Mouse (Mus musculus) hindbrain, embryonic 15.5 days (tissue): ENCODE measurements around the gene Atxn2l. TPM values are rescaled to one million over a fixed set of nuclear protein-coding genes. Genes with fewer than 3 reads are reported as not detected.

Source experiments
- ATAC-seq: fragments of 200-750 bp; cut with Nextera tagmentation; 2 replicates; pipeline ENCODE4 v1.8.0; 2017; ENCODE audit warnings: low read depth, moderate number of reproducible peaks, moderate TSS enrichment; ENCODE audit not compliant: low FRiP score
- H3K27ac ChIP-seq: fragments of 300-500 bp; sonication (generic); replicated peaks from 2 replicates; pipeline ENCODE4 v1.5.1; 2015; ENCODE audit warnings: mild to moderate bottlenecking, inconsistent platforms
- H3K27me3 ChIP-seq: fragments of 300-500 bp; sonication (generic); 2 replicates; pipeline ENCODE4 v1.6.1; 2015; ENCODE audit warnings: control low read depth, inconsistent platforms
- H3K36me3 ChIP-seq: fragments of 300-500 bp; sonication (generic); 2 replicates; pipeline ENCODE4 v1.6.1; 2015; ENCODE audit warnings: control low read depth, inconsistent platforms
- H3K4me1 ChIP-seq: fragments of 300-500 bp; sonication (generic); replicated peaks from 2 replicates; pipeline ENCODE4 v1.6.1; 2015; ENCODE audit warnings: control low read depth, inconsistent platforms
- H3K4me2 ChIP-seq: fragments of 300-500 bp; sonication (generic); 2 replicates; pipeline ENCODE4 v1.6.1; 2015; ENCODE audit warnings: moderate library complexity, mild to moderate bottlenecking, inconsistent platforms
- H3K4me3 ChIP-seq: fragments of 300-500 bp; sonication (generic); 2 replicates; pipeline ENCODE4 v1.5.1; 2015; ENCODE audit warnings: mild to moderate bottlenecking, inconsistent platforms
- H3K9ac ChIP-seq: fragments of 300-500 bp; sonication (generic); 2 replicates; pipeline ENCODE4 v1.6.1; 2015; ENCODE audit warnings: inconsistent platforms
- H3K9me3 ChIP-seq: fragments of 300-500 bp; sonication (generic); 2 replicates; pipeline ENCODE4 v1.6.1; 2016; ENCODE audit warnings: control low read depth, inconsistent platforms
- WGBS: fragments of 180-500 bp; shearing (Covaris S2); methylation state at CpG from one replicate; pipeline ENCODE4 v1.1.7; 2015; 5-methylcytosine and 5-hydroxymethylcytosine counted together
- polyA plus RNA-seq: library from polyadenylated mRNA; unstranded; fragments of >200 nt; fragmentation: Nextera tagmentation; extraction: Ambion mirVana; gene quantifications from 2 replicates; pipeline ENCODE4 v1.2.1, GENCODE M21; 2015

Gene Atxn2l
- polyA plus RNA-seq, 1 experiment from 2014 or later, result 75.7 TPM

DNA sequence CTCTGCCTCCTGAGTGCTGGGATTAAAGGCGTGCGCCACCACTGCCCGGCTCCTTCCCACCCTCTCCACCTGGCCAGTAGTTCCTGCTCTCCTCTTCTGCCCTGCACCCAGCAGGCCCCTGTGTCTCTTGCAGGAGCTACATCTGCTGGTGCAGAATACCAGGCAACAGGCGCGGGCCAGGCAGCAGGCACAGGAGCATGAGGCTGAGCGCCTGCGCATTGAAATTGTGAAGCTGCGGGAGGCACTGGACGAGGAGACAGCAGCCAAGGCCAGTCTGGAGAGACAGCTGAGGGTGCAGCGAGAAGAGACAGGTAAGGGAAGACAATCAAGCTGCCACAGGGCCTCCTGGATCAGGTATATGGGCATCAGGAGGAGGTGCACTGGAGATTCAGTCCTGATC is 59.2 kb downstream of the Atxn2l start:
- no peak overlapping the region for H3K4me3 ChIP-seq
- H3K9me3 ChIP-seq, result no peaks in the 10 kb centered on the region
- WGBS, result 94% methylated on average over 10 of the region's 10 CpGs
- H3K4me1 ChIP-seq, result no peaks in the 10 kb centered on the region
- no peak overlapping the region for H3K27ac ChIP-seq
- no peaks in the 10 kb centered on the region for H3K27me3 ChIP-seq
- H3K36me3 ChIP-seq, result peaks cover 33% of the 10 kb centered on the region
- no peak for ATAC-seq
- no peak overlapping the region for H3K9ac ChIP-seq
- no peak overlapping the region for H3K4me2 ChIP-seq

Other genes with a start within 250 kb of the Atxn2l start
- gene Sbk1, start 230.8 kb downstream of the Atxn2l start, polyA plus RNA-seq, result 250 and 292 TPM in 2 replicates
- 1.2 and 1.3 TPM in 2 replicates for gene Lat, start 133.9 kb downstream of the Atxn2l start, polyA plus RNA-seq
- 82.7 and 90.9 TPM in 2 replicates for gene Spns1, start 126.0 kb downstream of the Atxn2l start, polyA plus RNA-seq
- 2.7 and 3.5 TPM in 2 replicates for gene Nfatc2ip, start 106.7 kb downstream of the Atxn2l start, polyA plus RNA-seq
- gene Cd19, start 88.5 kb downstream of the Atxn2l start, polyA plus RNA-seq, result 0.06 and 0.08 TPM in 2 replicates
- 22.8 and 24.2 TPM in 2 replicates for gene Rabep2, start 74.7 kb downstream of the Atxn2l start, polyA plus RNA-seq
- 0.55 and 0.71 TPM in 2 replicates for gene Atp2a1, start 40.3 kb downstream of the Atxn2l start, polyA plus RNA-seq
- gene Sh2b1, start 28.0 kb downstream of the Atxn2l start, polyA plus RNA-seq, result 70.9 and 77.1 TPM in 2 replicates
- 126 and 130 TPM in 2 replicates for gene Tufm, start 16.1 kb downstream of the Atxn2l start, polyA plus RNA-seq
- 176 and 179 TPM in 2 replicates for gene Eif3c, start 63.0 kb upstream of the Atxn2l start, polyA plus RNA-seq
- gene Apobr, start 81.5 kb upstream of the Atxn2l start, polyA plus RNA-seq, result 0.46 and 0.52 TPM in 2 replicates
- 33.4 and 37.2 TPM in 2 replicates for gene Cln3, start 82.4 kb upstream of the Atxn2l start, polyA plus RNA-seq
- gene Il27, start 91.5 kb upstream of the Atxn2l start, polyA plus RNA-seq, result not detected in 2 replicates
- 11.7 and 14.9 TPM in 2 replicates for gene Nupr1, start 127.4 kb upstream of the Atxn2l start, polyA plus RNA-seq
- gene Sgf29, start 145.9 kb upstream of the Atxn2l start, polyA plus RNA-seq, result 58.7 and 61.0 TPM in 2 replicates
- gene Sult1a1, start 173.0 kb upstream of the Atxn2l start, polyA plus RNA-seq, result 7.3 and 10.5 TPM in 2 replicates
- gene Bola2, start 192.0 kb upstream of the Atxn2l start, polyA plus RNA-seq, result 139 and 143 TPM in 2 replicates
- 16.2 and 16.7 TPM in 2 replicates for gene Slx1b, start 192.3 kb upstream of the Atxn2l start, polyA plus RNA-seq
- gene Coro1a, start 204.3 kb upstream of the Atxn2l start, polyA plus RNA-seq, result 104 and 108 TPM in 2 replicates